Mouse (Mus musculus): Measurements from ENCODE around the gene Adat2. TPM values are rescaled to one million over a fixed set of nuclear protein-coding genes. Genes with fewer than 3 reads are reported as not detected.

The Adat2 gene
- polyA plus RNA-seq, 1 experiment from 2014 or later: 4.7 TPM

Other genes starting within 250 kb of the Adat2 start
- gene Phactr2, start 78.5 kb upstream of the Adat2 start, polyA plus RNA-seq (2016; fragmentation: Nextera tagmentation; extraction: Ambion mirVana): 53.3 and 54.6 TPM in 2 replicates
- 41.2 and 51.9 TPM in 2 replicates for gene Fuca2, start 53.4 kb upstream of the Adat2 start, polyA plus RNA-seq (2016; fragmentation: Nextera tagmentation; extraction: Ambion mirVana)
- 17.5 and 18.7 TPM in 2 replicates for gene Pex3, start 248 bp downstream of the Adat2 start, polyA plus RNA-seq (2016; fragmentation: Nextera tagmentation; extraction: Ambion mirVana)